Mouse (Mus musculus) activated CD4-positive, CD25-positive, alpha-beta regulatory T cell, adult 9 weeks (primary cell): ENCODE results near the gene Atp6v1g1. TPM values are rescaled to one million over a fixed set of nuclear protein-coding genes. Genes with fewer than 3 reads are reported as not detected.

Source experiments
- polyA plus RNA-seq: library from polyadenylated mRNA; unstranded; fragments of 100-300 nt; shearing (Covaris generic); gene quantifications from one replicate; pipeline ENCODE4 v1.2.1, GENCODE M21; 2017

Atp6v1g1 gene
- polyA plus RNA-seq = 149 TPM

DNA sequence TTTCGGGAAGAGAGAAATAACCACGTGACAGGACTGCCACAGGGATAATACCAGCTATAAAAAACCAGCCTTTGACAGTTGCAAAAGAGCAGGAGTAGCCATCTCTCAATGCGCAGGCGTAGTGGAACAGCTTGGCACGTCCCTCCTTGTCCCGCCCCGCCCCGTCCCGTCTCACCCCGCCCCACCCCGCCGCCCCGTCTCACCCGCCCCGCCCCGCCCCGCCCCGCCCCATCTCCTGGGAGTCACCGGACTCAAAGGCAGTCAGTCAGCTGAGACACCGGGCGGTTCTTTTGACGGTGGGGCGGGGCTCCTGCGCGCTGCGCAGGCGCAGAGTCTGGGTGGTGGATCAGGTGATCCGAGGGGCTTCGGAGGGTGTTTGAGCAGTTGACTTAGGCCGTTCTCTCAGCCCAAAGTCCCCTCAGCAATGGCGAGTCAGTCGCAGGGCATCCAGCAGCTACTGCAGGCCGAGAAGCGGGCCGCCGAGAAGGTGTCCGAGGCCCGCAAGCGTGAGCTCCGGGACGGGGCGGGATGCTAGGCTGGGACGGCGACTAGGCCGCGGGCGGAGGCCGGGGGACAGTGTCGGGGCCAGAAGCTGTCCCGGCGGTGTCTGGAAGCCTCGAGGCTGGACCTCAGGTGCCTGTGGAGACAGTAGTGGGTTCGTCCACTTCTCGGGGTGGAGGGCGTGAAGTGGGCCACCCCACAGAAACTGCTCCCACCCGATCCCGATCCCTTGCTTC lies at the start of gene Atp6v1g1:
Gene Atp6v1g1, plus strand, starts transcription at position 279 of the 737 bp plus-strand sequence.

DNA sequence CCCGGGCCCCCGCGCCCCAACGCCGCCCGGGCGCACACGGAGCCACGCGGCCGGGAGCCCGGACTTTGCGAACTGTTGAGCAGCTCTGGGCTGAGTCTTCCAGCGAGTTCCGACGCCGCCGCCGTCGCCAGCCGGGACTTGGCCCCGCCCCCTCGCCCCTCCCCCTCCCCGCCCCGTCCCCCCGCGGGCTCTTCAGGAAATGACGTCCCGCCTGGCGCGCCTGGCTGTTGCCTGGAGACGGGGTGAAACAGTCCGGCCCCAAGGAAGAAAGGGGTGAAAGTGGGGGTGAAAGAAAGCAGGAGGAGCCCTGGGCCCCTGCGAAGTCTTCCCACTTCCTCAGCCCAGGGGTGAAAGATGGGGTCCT lies 48.7 kb upstream of the Atp6v1g1 start, which contains the start of gene Whrn:
Gene Whrn, minus strand, starts transcription at position 77 of the 364 bp plus-strand sequence.

DNA sequence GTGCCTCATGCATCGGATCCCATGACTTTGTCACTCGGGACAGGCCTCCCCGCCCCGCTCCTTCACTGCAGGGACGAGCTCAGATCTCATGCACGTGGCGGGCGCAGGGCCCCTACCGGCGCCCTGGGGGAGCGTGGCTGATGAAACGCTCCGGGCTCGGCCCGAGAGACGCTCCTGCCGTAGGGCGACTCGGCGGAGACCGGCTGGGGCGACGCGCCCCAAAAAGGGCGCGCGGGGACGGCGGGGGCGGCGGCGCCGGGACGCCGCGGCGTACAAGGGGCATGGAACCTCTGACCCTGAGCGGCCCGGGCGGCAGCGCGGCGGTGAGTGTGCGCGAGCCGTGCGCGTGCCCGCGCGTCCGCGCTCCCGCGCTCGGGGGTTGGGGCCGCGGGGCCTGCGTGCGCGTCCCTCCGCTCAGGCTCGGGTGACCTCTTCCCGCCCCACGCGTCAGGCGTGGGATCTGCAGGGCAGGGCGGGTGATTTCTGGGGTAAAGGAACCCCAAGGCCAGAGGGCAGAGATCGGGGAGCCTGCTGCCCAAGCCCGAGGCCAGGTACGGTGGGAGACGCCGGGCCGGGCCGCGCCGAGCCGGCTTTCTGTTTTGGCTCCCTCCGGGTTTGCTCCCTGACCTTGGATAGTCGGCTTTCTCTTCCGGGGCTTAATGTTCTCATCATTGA lies 14.0 kb downstream of the Atp6v1g1 start, which contains the start of gene Tmem268:
Gene Tmem268, plus strand, starts transcription at position 375 of the 675 bp plus-strand sequence.

Other genes starting within 250 kb of the Atp6v1g1 start
- gene Orm1, start 200.2 kb upstream of the Atp6v1g1 start, polyA plus RNA-seq = not detected
- 0.61 TPM for gene Orm3, start 188.6 kb upstream of the Atp6v1g1 start, polyA plus RNA-seq
- 0.49 TPM for gene Orm2, start 182.3 kb upstream of the Atp6v1g1 start, polyA plus RNA-seq
- 483 TPM for gene Akna, start 141.4 kb upstream of the Atp6v1g1 start, polyA plus RNA-seq
- gene Whrn, start 48.8 kb upstream of the Atp6v1g1 start, polyA plus RNA-seq = 1.1 TPM
- 30.0 TPM for gene Tmem268, start 14.0 kb downstream of the Atp6v1g1 start, polyA plus RNA-seq
- not detected for gene Gm11213, start 60.5 kb downstream of the Atp6v1g1 start, polyA plus RNA-seq
- gene Tex48, start 77.7 kb downstream of the Atp6v1g1 start, polyA plus RNA-seq = not detected
- gene Gm11214, start 118.6 kb downstream of the Atp6v1g1 start, polyA plus RNA-seq = not detected
- gene Tnfsf15, start 200.3 kb downstream of the Atp6v1g1 start, polyA plus RNA-seq = 0.75 TPM